Mouse (Mus musculus): ENCODE measurements around the gene Robo3.

GRCm38 (mm10) chr9:37429326-37429725 is 3.7 kb downstream of the Robo3 start:
- TF ChIP-seq CTCF (conservative IDR thresholded peaks at IDR 0.05; ENCODE audit: low read length) = no peak
- TF ChIP-seq POU5F1 (IDR thresholded peaks at IDR 0.05; ENCODE audit: borderline replicate concordance, low read length) = no peak
- TF ChIP-seq NANOG (IDR thresholded peaks at IDR 0.05; ENCODE audit: borderline replicate concordance, low read length) = no peak
